Mouse (Mus musculus): ENCODE results near the gene Olfr1045. TPM values are rescaled to one million over a fixed set of nuclear protein-coding genes. Genes with fewer than 3 reads are reported as not detected.

Gene Olfr1045
- polyA plus RNA-seq (2017; shearing (Covaris generic)) = not detected

DNA sequence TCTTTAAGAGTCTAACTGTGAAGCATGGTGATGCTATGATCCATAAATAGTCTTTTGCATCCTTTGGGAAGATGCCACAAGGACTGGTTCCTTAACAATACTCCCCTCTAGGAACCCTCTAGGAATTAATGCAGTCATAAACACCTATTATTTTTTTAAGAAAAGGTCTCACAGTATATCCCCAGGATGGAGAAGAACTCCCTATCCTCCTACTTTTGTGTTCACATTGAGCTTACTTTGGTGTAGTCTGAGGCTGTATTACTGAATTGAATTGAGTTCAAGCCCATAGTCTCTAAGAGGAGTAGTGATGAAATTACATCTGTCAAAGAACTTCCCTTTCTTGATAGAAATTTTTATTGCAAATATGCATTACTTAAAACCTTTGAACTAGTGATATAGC is at the start of gene Olfr1045:
TSS of gene Olfr1045 (minus strand) at position 101 of the 400 bp plus-strand sequence.

DNA sequence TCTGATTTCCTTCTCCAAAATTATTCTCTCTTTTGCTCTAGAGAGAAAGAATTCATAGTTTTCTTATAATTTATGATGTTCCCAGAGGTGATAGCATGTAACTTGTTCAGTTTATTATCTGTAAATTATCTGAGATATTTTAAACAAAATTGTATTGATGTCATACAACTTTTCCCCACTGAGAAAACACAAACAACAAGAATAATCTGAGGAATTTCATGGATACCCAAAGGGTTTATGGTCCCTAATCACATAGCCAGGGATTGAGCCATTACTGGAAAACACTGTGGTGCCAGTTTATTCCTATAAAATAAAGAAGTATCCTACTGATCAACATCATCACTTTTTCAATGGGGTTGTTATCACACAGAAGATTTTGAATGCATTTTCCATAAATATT is 37.4 kb upstream of the Olfr1045 start, which contains the start of gene Olfr1048:
TSS of gene Olfr1048 (minus strand) at position 101 of the 400 bp plus-strand sequence.

GRCm38 (mm10) chr2:86231301-86231700 is 28.5 kb upstream of the Olfr1045 start, which contains the start of gene Olfr1047:
Gene Olfr1047 (minus strand): TSS chr2:86231401.

GRCm38 (mm10) chr2:86219214-86219613 is 16.4 kb upstream of the Olfr1045 start, which contains the start of gene Olfr1046:
Gene Olfr1046 (minus strand): TSS chr2:86219314.

GRCm38 (mm10) chr2:86185583-86185982 is 17.2 kb downstream of the Olfr1045 start, which contains the start of gene Olfr52:
Gene Olfr52 (minus strand): TSS chr2:86185683.

GRCm38 (mm10) chr2:86177720-86178119 is 25.1 kb downstream of the Olfr1045 start, which contains the start of gene Olfr1044:
Gene Olfr1044 (minus strand): TSS chr2:86177820.

GRCm38 (mm10) chr2:86167422-86167821 is 35.4 kb downstream of the Olfr1045 start, which contains the start of gene Olfr1043:
Gene Olfr1043 (minus strand): TSS chr2:86167522.

DNA sequence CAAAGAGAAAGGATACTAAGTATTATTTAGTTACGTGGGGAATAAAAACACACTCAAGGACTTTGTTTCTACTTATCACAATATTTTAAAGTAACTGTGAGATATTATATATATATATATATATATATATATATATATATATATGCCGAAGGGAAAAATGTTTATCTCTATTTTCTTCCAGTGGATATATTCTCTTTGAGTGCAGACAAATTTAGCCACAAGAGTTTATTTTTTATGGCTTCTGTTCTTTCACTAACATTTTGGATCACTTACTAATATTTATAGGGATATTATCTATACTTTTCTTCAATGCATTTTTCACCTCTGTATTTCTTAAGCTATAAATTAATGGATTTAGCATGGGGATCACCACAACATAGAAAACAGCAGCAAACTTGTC is 41.1 kb downstream of the Olfr1045 start, which contains the start of gene Olfr1042:
TSS of gene Olfr1042 (minus strand) at position 101 of the 400 bp plus-strand sequence.

DNA sequence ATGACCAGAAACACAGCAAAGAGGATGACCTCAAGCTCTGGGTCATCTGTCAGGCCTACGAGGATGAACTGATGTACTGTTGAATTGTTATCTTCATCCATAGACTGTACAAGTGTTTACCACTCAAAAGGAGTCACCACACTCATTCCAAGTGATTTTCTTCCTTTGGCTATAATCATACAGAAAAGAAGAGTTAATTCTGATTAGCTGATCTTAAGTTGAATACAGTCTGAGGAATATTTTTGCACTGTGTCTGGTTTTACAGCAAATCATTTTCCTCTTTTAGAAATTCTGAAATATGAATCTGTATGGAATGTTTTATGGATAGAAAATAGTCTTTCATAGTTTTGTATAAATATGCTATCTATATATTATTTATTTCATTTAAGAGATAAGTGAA is 56.2 kb downstream of the Olfr1045 start, which contains the start of gene Olfr1040:
TSS of gene Olfr1040 (minus strand) at position 101 of the 400 bp plus-strand sequence.

Other genes starting within 250 kb of the Olfr1045 start
- 0.10 TPM for gene Olfr1029, start 229.1 kb downstream of the Olfr1045 start, polyA plus RNA-seq (2017; shearing (Covaris generic))
- gene Olfr1030, start 223.7 kb downstream of the Olfr1045 start, polyA plus RNA-seq (2017; shearing (Covaris generic)) = 0.04 TPM
- gene Olfr1031, start 212.7 kb downstream of the Olfr1045 start, polyA plus RNA-seq (2017; shearing (Covaris generic)) = not detected
- gene Olfr1032, start 197.5 kb downstream of the Olfr1045 start, polyA plus RNA-seq (2017; shearing (Covaris generic)) = not detected
- 3.2 TPM for gene Olfr1033, start 182.4 kb downstream of the Olfr1045 start, polyA plus RNA-seq (2017; shearing (Covaris generic))
- gene Olfr1034, start 157.1 kb downstream of the Olfr1045 start, polyA plus RNA-seq (2017; shearing (Covaris generic)) = not detected
- gene Olfr1036, start 129.0 kb downstream of the Olfr1045 start, polyA plus RNA-seq (2017; shearing (Covaris generic)) = not detected
- gene Olfr1037, start 115.6 kb downstream of the Olfr1045 start, polyA plus RNA-seq (2017; shearing (Covaris generic)) = not detected
- gene Olfr1039, start 67.1 kb downstream of the Olfr1045 start, polyA plus RNA-seq (2017; shearing (Covaris generic)) = not detected
- gene Olfr1040, start 56.3 kb downstream of the Olfr1045 start, polyA plus RNA-seq (2017; shearing (Covaris generic)) = not detected
- 0.05 TPM for gene Olfr1042, start 41.2 kb downstream of the Olfr1045 start, polyA plus RNA-seq (2017; shearing (Covaris generic))
- gene Olfr1043, start 35.5 kb downstream of the Olfr1045 start, polyA plus RNA-seq (2017; shearing (Covaris generic)) = 0.11 TPM
- gene Olfr1044, start 25.2 kb downstream of the Olfr1045 start, polyA plus RNA-seq (2017; shearing (Covaris generic)) = not detected
- gene Olfr52, start 17.3 kb downstream of the Olfr1045 start, polyA plus RNA-seq (2017; shearing (Covaris generic)) = not detected
- 0.06 TPM for gene Olfr1046, start 16.3 kb upstream of the Olfr1045 start, polyA plus RNA-seq (2017; shearing (Covaris generic))
- not detected for gene Olfr1047, start 28.4 kb upstream of the Olfr1045 start, polyA plus RNA-seq (2017; shearing (Covaris generic))
- not detected for gene Olfr1048, start 37.3 kb upstream of the Olfr1045 start, polyA plus RNA-seq (2017; shearing (Covaris generic))
- 0.12 TPM for gene Olfr1049, start 55.3 kb upstream of the Olfr1045 start, polyA plus RNA-seq (2017; shearing (Covaris generic))
- gene Olfr1051, start 76.1 kb upstream of the Olfr1045 start, polyA plus RNA-seq (2017; shearing (Covaris generic)) = not detected
- not detected for gene Olfr1052, start 89.4 kb upstream of the Olfr1045 start, polyA plus RNA-seq (2017; shearing (Covaris generic))
- gene Olfr1053, start 112.3 kb upstream of the Olfr1045 start, polyA plus RNA-seq (2017; shearing (Covaris generic)) = not detected
- gene Olfr1054, start 132.4 kb upstream of the Olfr1045 start, polyA plus RNA-seq (2017; shearing (Covaris generic)) = not detected
- gene Olfr1055, start 147.3 kb upstream of the Olfr1045 start, polyA plus RNA-seq (2017; shearing (Covaris generic)) = not detected
- not detected for gene Olfr1056, start 159.5 kb upstream of the Olfr1045 start, polyA plus RNA-seq (2017; shearing (Covaris generic))
- gene Olfr1057, start 175.4 kb upstream of the Olfr1045 start, polyA plus RNA-seq (2017; shearing (Covaris generic)) = not detected
- not detected for gene Olfr1058, start 185.6 kb upstream of the Olfr1045 start, polyA plus RNA-seq (2017; shearing (Covaris generic))
- not detected for gene Olfr1061, start 211.0 kb upstream of the Olfr1045 start, polyA plus RNA-seq (2017; shearing (Covaris generic))
- not detected for gene Olfr1062, start 223.7 kb upstream of the Olfr1045 start, polyA plus RNA-seq (2017; shearing (Covaris generic))
- not detected for gene Olfr1065, start 247.6 kb upstream of the Olfr1045 start, polyA plus RNA-seq (2017; shearing (Covaris generic))